8 mouse cellular contexts compared by ENCODE assay signal in genomic region chr2:3332056-3332455, GRCm38 (mm10). TPM values are rescaled to one million over a fixed set of nuclear protein-coding genes. Genes with fewer than 3 reads are reported as not detected.
DNase-seq lines count a peak whose midpoint lies in the region; ATAC-seq and TF ChIP-seq lines count a peak whose summit lies in the region.

No protein-coding gene starts in this region.

- H3K9ac ChIP-seq in midbrain, embryonic 11.5 days (ENCODE audit: low read length), result peak overlapping the region; percentile 76

- WGBS in kidney, adult 2 months, result under 1% methylated on average over 21 of the region's 21 CpGs
- 3% methylated on average over 21 of the region's 21 CpGs for WGBS in hindbrain, embryonic 10.5 days
- 2% methylated on average over 21 of the region's 21 CpGs for WGBS in midbrain, embryonic 11.5 days

- no peak for DNase-seq in kidney, adult 2 months
- DNase-seq in kidney, adult 8-10 months, result no peak
- DNase-seq in adipocyte (ENCODE audit: low spot score), result peak; percentile 42
- no peak for DNase-seq in hindbrain, embryonic 10.5 days (ENCODE audit: low spot score)
- DNase-seq in midbrain, embryonic 11.5 days (ENCODE audit: low spot score, missing footprints), result no peak
- no peak for DNase-seq in right cerebral cortex, adult 2 months (ENCODE audit: low spot score in 2 of 2)
- no peak for DNase-seq in right cerebral cortex, postnatal 10 days (ENCODE audit: low spot score in 2 of 2)
- no peak for DNase-seq in thymus, postnatal 10 days (ENCODE audit: low spot score in 2 of 2)

- peak overlapping the region; percentile 44; the same call in 1 of the 2 replicates for H3K27ac ChIP-seq in kidney, adult 2 months (ENCODE audit: insufficient read depth, low read depth, low read length)
- peak overlapping the region; percentile 91 for H3K27ac ChIP-seq in hindbrain, embryonic 10.5 days
- no peak overlapping the region for H3K27ac ChIP-seq in midbrain, embryonic 11.5 days (ENCODE audit: low read depth, low read length)

- peak overlapping the region; percentile 63 for H3K4me2 ChIP-seq in midbrain, embryonic 11.5 days

- no peak for TF ChIP-seq POLR2A in kidney, adult 2 months (IDR thresholded peaks at IDR 0.05; ENCODE audit: low read depth, low read length)

- no peak for ATAC-seq in midbrain, embryonic 11.5 days (ENCODE audit: low FRiP score)

- peaks cover 5% of the 10 kb centered on the region; the same call in 1 of the 2 replicates for H3K4me1 ChIP-seq in kidney, adult 2 months (ENCODE audit: control insufficient read depth, insufficient read depth, low read length)
- H3K4me1 ChIP-seq in hindbrain, embryonic 10.5 days (replicated peaks), result peaks cover 21% of the 10 kb centered on the region
- peaks cover 4% of the 10 kb centered on the region for H3K4me1 ChIP-seq in midbrain, embryonic 11.5 days (ENCODE audit: control insufficient read depth, insufficient read depth, low read length)

- no peaks in the 10 kb centered on the region for H3K9me3 ChIP-seq in hindbrain, embryonic 10.5 days
- H3K9me3 ChIP-seq in midbrain, embryonic 11.5 days (ENCODE audit: control insufficient read depth, low read length), result no peaks in the 10 kb centered on the region

- TF ChIP-seq CTCF in kidney, adult 2 months (conservative IDR thresholded peaks at IDR 0.05; ENCODE audit: insufficient read depth, insufficient read length, low read depth, low read length), result no peak

- no peaks in the 10 kb centered on the region; the same call in 1 of the 2 replicates for H3K36me3 ChIP-seq in kidney, adult 2 months (ENCODE audit: control insufficient read depth, insufficient read depth, low read length)
- peaks cover 25% of the 10 kb centered on the region for H3K36me3 ChIP-seq in hindbrain, embryonic 10.5 days
- H3K36me3 ChIP-seq in midbrain, embryonic 11.5 days (ENCODE audit: control insufficient read depth, insufficient read depth, low read length), result peaks cover 5% of the 10 kb centered on the region; the same call in 1 of the 2 replicates

- H3K27me3 ChIP-seq in kidney, adult 2 months (replicated peaks; ENCODE audit: control insufficient read depth, insufficient read depth, low read length), result no peaks in the 10 kb centered on the region
- peaks cover 14% of the 10 kb centered on the region for H3K27me3 ChIP-seq in hindbrain, embryonic 10.5 days (ENCODE audit: insufficient read depth, poor library complexity, severe bottlenecking)
- peaks cover 5% of the 10 kb centered on the region; the same call in 1 of the 2 replicates for H3K27me3 ChIP-seq in midbrain, embryonic 11.5 days (ENCODE audit: control insufficient read depth, insufficient read depth, low read length)

- H3K4me3 ChIP-seq in kidney, adult 2 months (ENCODE audit: insufficient read depth, low read depth, low read length), result peak overlapping the region; percentile 71
- H3K4me3 ChIP-seq in hindbrain, embryonic 10.5 days, result peak overlapping the region; percentile 74
- peak overlapping the region; percentile 67 for H3K4me3 ChIP-seq in midbrain, embryonic 11.5 days (ENCODE audit: low read depth, low read length)

RNA-seq across cellular contexts. Expression of gene Rpp38, which starts 0.4 kb away (rescaled TPM):
- 3.6 and 3.7 TPM in 2 replicates for polyA plus RNA-seq in kidney, adult 2 months (2012; rRNA removed)
- 17.0 and 22.1 TPM in 2 replicates for polyA plus RNA-seq in hindbrain, embryonic 10.5 days (2016; fragmentation: Nextera tagmentation; extraction: Ambion mirVana)
- polyA plus RNA-seq in midbrain, embryonic 11.5 days (2014; fragmentation: Nextera tagmentation; extraction: Ambion mirVana), result 24.9 and 25.6 TPM in 2 replicates

RNA-seq across cellular contexts. Expression of gene Acbd7, which starts 3.9 kb away (rescaled TPM):
- not detected in 2 replicates for polyA plus RNA-seq in kidney, adult 2 months (2012; rRNA removed)
- polyA plus RNA-seq in hindbrain, embryonic 10.5 days (2016; fragmentation: Nextera tagmentation; extraction: Ambion mirVana), result 0.67 TPM in 1 of 2 replicates, not detected in the other
- polyA plus RNA-seq in midbrain, embryonic 11.5 days (2014; fragmentation: Nextera tagmentation; extraction: Ambion mirVana), result 0.66 and 0.68 TPM in 2 replicates

RNA-seq across cellular contexts. Expression of gene Nmt2, which starts 48.0 kb away (rescaled TPM):
- polyA plus RNA-seq in kidney, adult 2 months (2012; rRNA removed), result 5.0 and 5.9 TPM in 2 replicates
- polyA plus RNA-seq in hindbrain, embryonic 10.5 days (2016; fragmentation: Nextera tagmentation; extraction: Ambion mirVana), result 57.5 and 65.1 TPM in 2 replicates
- polyA plus RNA-seq in midbrain, embryonic 11.5 days (2014; fragmentation: Nextera tagmentation; extraction: Ambion mirVana), result 69.3 and 69.8 TPM in 2 replicates
